Mouse (Mus musculus) intestine, embryonic 14.5 days (tissue): ENCODE data around the gene Prps1. TPM values are rescaled to one million over a fixed set of nuclear protein-coding genes. Genes with fewer than 3 reads are reported as not detected.

ENCODE experiments used
- ATAC-seq: fragments of 200-750 bp; cut with Nextera tagmentation; replicated peaks from 2 replicates; pipeline ENCODE4 v1.8.0; 2017; ENCODE audit warnings: low read depth, moderate number of reproducible peaks, moderate TSS enrichment, moderate library complexity; ENCODE audit not compliant: low FRiP score, low TSS enrichment
- DNase-seq: peaks from one replicate; pipeline ENCODE4 v3.0.0-alpha.2; 2018; ENCODE audit warnings: low spot score
- H3K27ac ChIP-seq: fragments of 300-500 bp; sonication (generic); 2 replicates; pipeline ENCODE4 v1.5.1; 2014; ENCODE audit warnings: low read depth, mild to moderate bottlenecking, control low read depth
- H3K27me3 ChIP-seq: fragments of 300-500 bp; sonication (generic); replicated peaks from 2 replicates; pipeline ENCODE4 v1.6.1; 2014; ENCODE audit warnings: low read length, control low read depth; ENCODE audit not compliant: control insufficient read depth, insufficient read depth
- H3K36me3 ChIP-seq: fragments of 300-500 bp; sonication (generic); 2 replicates; pipeline ENCODE4 v1.6.1; 2014; ENCODE audit warnings: low read length, control low read depth; ENCODE audit not compliant: control insufficient read depth, insufficient read depth
- H3K4me1 ChIP-seq: fragments of 300-500 bp; sonication (generic); replicated peaks from 2 replicates; pipeline ENCODE4 v1.6.1; 2014; ENCODE audit warnings: low read length, control low read depth, mixed read lengths; ENCODE audit not compliant: control insufficient read depth, insufficient read depth
- H3K4me2 ChIP-seq: fragments of 300-500 bp; sonication (generic); 2 replicates; pipeline ENCODE4 v1.6.1; 2014; ENCODE audit warnings: low read length
- H3K4me3 ChIP-seq: fragments of 300-500 bp; sonication (generic); 2 replicates; pipeline ENCODE4 v1.5.1; 2014; ENCODE audit warnings: low read depth, low read length, control low read depth, mixed read lengths
- H3K9ac ChIP-seq: fragments of 300-500 bp; sonication (generic); 2 replicates; pipeline ENCODE4 v1.6.1; 2014; ENCODE audit warnings: mild to moderate bottlenecking, low read length
- H3K9me3 ChIP-seq: fragments of 300-500 bp; sonication (generic); 2 replicates; pipeline ENCODE4 v1.6.1; 2016; ENCODE audit warnings: low read length, control low read depth; ENCODE audit not compliant: control insufficient read depth
- WGBS: fragments of 180-500 bp; shearing (Covaris S2); extraction: QIAGEN DNeasy Blood & Tissue Kit; methylation state at CpG from one replicate; pipeline ENCODE4 v1.1.7; 2014; 5-methylcytosine and 5-hydroxymethylcytosine counted together
- polyA plus RNA-seq: library from polyadenylated mRNA; unstranded; fragments of >200 nt; fragmentation: Nextera tagmentation; extraction: Ambion mirVana; gene quantifications from 2 replicates; pipeline ENCODE4 v1.2.1, GENCODE M21; 2014

Gene Prps1
- polyA plus RNA-seq, 1 experiment from 2014 or later: 26.2 TPM

GRCm38 (mm10) chrX:140520146-140521102 is 64.0 kb downstream of the Prps1 start:
- no peaks in the 10 kb centered on the region for H3K4me1 ChIP-seq
- H3K4me3 ChIP-seq: peak overlapping the region; percentile 13; the same call in 1 of the 2 replicates
- H3K27ac ChIP-seq: no peak overlapping the region
- peak overlapping the region; percentile 44 for H3K4me2 ChIP-seq
- no peaks in the 10 kb centered on the region for H3K9me3 ChIP-seq
- no peaks in the 10 kb centered on the region for H3K27me3 ChIP-seq
- 17% methylated on average over 24 of the region's 25 CpGs for WGBS
- no peaks in the 10 kb centered on the region for H3K36me3 ChIP-seq
- H3K9ac ChIP-seq: no peak overlapping the region
- DNase-seq (peak; percentile 79), ATAC-seq (peak; percentile 94)

GRCm38 (mm10) chrX:140522071-140522765 is 65.8 kb downstream of the Prps1 start:
- H3K36me3 ChIP-seq: no peaks in the 10 kb centered on the region
- H3K4me3 ChIP-seq: no peak overlapping the region
- no peak overlapping the region for H3K4me2 ChIP-seq
- H3K9me3 ChIP-seq: no peaks in the 10 kb centered on the region
- no peak for ATAC-seq
- no peaks in the 10 kb centered on the region for H3K4me1 ChIP-seq
- WGBS: 45% methylated on average over 14 of the region's 14 CpGs
- H3K27ac ChIP-seq: no peak overlapping the region
- H3K27me3 ChIP-seq: no peaks in the 10 kb centered on the region
- DNase-seq: no peak
- H3K9ac ChIP-seq: no peak overlapping the region

GRCm38 (mm10) chrX:140524231-140524630 is 67.8 kb downstream of the Prps1 start:
- DNase-seq: no peak
- Histone ChIP-seq H3K9me3 (no peaks in the 10 kb centered on the region), H3K27me3 (0 out of 2 replicates have a peak, but pooled peaks cover 3% of the 10 kb centered on the region), H3K27ac (no peak overlapping the region), H3K4me3 (no peak overlapping the region), H3K9ac (no peak overlapping the region), H3K4me1 (no peaks in the 10 kb centered on the region), H3K4me2 (no peak overlapping the region), H3K36me3 (no peaks in the 10 kb centered on the region)
- WGBS: 86% methylated on average over 5 of the region's 5 CpGs
- no peak for ATAC-seq

Other genes starting within 250 kb of the Prps1 start
- 0.08 and 0.09 TPM in 2 replicates for gene Frmpd3, start 114.3 kb upstream of the Prps1 start, polyA plus RNA-seq
- gene Tsc22d3, start 144.0 kb downstream of the Prps1 start, polyA plus RNA-seq: 59.0 and 67.1 TPM in 2 replicates
- 3.7 and 4.4 TPM in 2 replicates for gene Mid2, start 208.0 kb downstream of the Prps1 start, polyA plus RNA-seq